Mouse (Mus musculus) liver, adult (tissue): Measurements from ENCODE around the gene Btbd9.
A peak's percentile ranks its signal among the peaks of the same experiment; 100 is the strongest.

Source experiments
- GATA4 ChIP-seq: IDR thresholded peaks from 2 replicates; pipeline ENCODE4 v1.6.1; 2014; ENCODE audit warnings: mild to moderate bottlenecking, low read length; ENCODE audit not compliant: insufficient replicate concordance

The Btbd9 gene

GRCm38 (mm10) chr17:30576946-30577345 is 658 bp upstream of the Btbd9 start:
- TF ChIP-seq GATA4 = no peak

GRCm38 (mm10) chr17:30575121-30575904 is 975 bp downstream of the Btbd9 start:
- no peak for TF ChIP-seq GATA4

GRCm38 (mm10) chr17:30574783-30575075 is 1.6 kb downstream of the Btbd9 start:
- TF ChIP-seq GATA4 = no peak

- TF ChIP-seq GATA4 = peak; percentile 72
Observed at GRCm38 (mm10) chr17:30573990-30574782, 2.1 kb downstream of the Btbd9 start.

- TF ChIP-seq GATA4 = no peak
Observed at GRCm38 (mm10) chr17:30570971-30571370, 5.3 kb downstream of the Btbd9 start.

GRCm38 (mm10) chr17:30570173-30570572 is 6.1 kb downstream of the Btbd9 start:
- no peak for TF ChIP-seq GATA4

- no peak for TF ChIP-seq GATA4
Observed at GRCm38 (mm10) chr17:30568473-30568872, 7.8 kb downstream of the Btbd9 start.

GRCm38 (mm10) chr17:30564971-30565370 is 11.3 kb downstream of the Btbd9 start:
- TF ChIP-seq GATA4 = no peak

GRCm38 (mm10) chr17:30564407-30564806 is 11.9 kb downstream of the Btbd9 start:
- TF ChIP-seq GATA4 = no peak

GRCm38 (mm10) chr17:30563484-30564075 is 12.7 kb downstream of the Btbd9 start:
- TF ChIP-seq GATA4 = no peak

GRCm38 (mm10) chr17:30562770-30563169 is 13.5 kb downstream of the Btbd9 start:
- TF ChIP-seq GATA4 = no peak

GRCm38 (mm10) chr17:30559536-30559935 is 16.8 kb downstream of the Btbd9 start:
- TF ChIP-seq GATA4 = no peak

- TF ChIP-seq GATA4 = no peak
Observed at GRCm38 (mm10) chr17:30558623-30559022, 17.7 kb downstream of the Btbd9 start.

- TF ChIP-seq GATA4 = no peak
Observed at GRCm38 (mm10) chr17:30556512-30556911, 19.8 kb downstream of the Btbd9 start.

- TF ChIP-seq GATA4 = no peak
Observed at GRCm38 (mm10) chr17:30553027-30553937, 23.0 kb downstream of the Btbd9 start.
